Comparison of ENCODE assay signal across 22 mouse cellular contexts in genomic region chr17:84941291-84941868, GRCm38 (mm10). TPM values are rescaled to one million over a fixed set of nuclear protein-coding genes. Genes with fewer than 3 reads are reported as not detected.
A peak's percentile ranks its signal among the peaks of the same experiment; 100 is the strongest.
DNase-seq lines count a peak whose midpoint lies in the region; ATAC-seq and TF ChIP-seq lines count a peak whose summit lies in the region.
"Had no signal": no experiment of that assay in that cellular context is flagged by ENCODE, and none has a peak within 500 bp of the region (broad histone marks: within the 10 kb centered on the region; RNA-seq: fewer than 3 reads in every experiment).

No protein-coding gene starts in this region.

- H3K4me2 ChIP-seq in liver, embryonic 16.5 days (ENCODE audit: low read depth, low read length) = no peak overlapping the region
- H3K4me2 ChIP-seq: embryonic facial prominence, embryonic 15.5 days; limb, embryonic 15.5 days had no signal

- WGBS in liver, embryonic 16.5 days (ENCODE audit: insufficient replicate concordance) = 59% methylated on average over 13 of the region's 13 CpGs

- H3K27ac ChIP-seq in gastrocnemius, adult 2 months = peak overlapping the region; percentile 86; the same call in 1 of the 2 replicates
- H3K27ac ChIP-seq in ES-E14 (ENCODE audit: insufficient read depth, low read depth, low read length, poor library complexity, severe bottlenecking) = no peak overlapping the region
- peak overlapping the region; percentile 90 for H3K27ac ChIP-seq in liver, embryonic 16.5 days (ENCODE audit: low read length)
- H3K27ac ChIP-seq: embryonic facial prominence, embryonic 15.5 days; hindbrain, embryonic 10.5 days; hindbrain, postnatal 0 days; layer of hippocampus, adult 2 months; limb, embryonic 15.5 days; midbrain, embryonic 10.5 days had no signal

- no peaks in the 10 kb centered on the region for H3K27me3 ChIP-seq in liver, embryonic 16.5 days (ENCODE audit: control insufficient read depth, insufficient read depth, low read depth, low read length)
- H3K27me3 ChIP-seq: embryonic facial prominence, embryonic 15.5 days; limb, embryonic 15.5 days had no signal

- no peak overlapping the region for H3K4me3 ChIP-seq in gastrocnemius, adult 2 months
- no peak overlapping the region for H3K4me3 ChIP-seq in ES-E14 (ENCODE audit: insufficient read depth in 1 of 2, low read depth in 1 of 2, low read length in 2 of 2, poor library complexity in 1 of 2, severe bottlenecking in 1 of 2)
- no peak overlapping the region for H3K4me3 ChIP-seq in liver, embryonic 16.5 days (ENCODE audit: low read depth, low read length)
- H3K4me3 ChIP-seq: embryonic facial prominence, embryonic 15.5 days; hindbrain, embryonic 10.5 days; layer of hippocampus, adult 2 months; limb, embryonic 15.5 days; midbrain, embryonic 10.5 days had no signal

- no peaks in the 10 kb centered on the region for H3K4me1 ChIP-seq in ES-E14 (ENCODE audit: control insufficient read depth in 2 of 2, insufficient read depth in 2 of 2, low read length in 2 of 2, poor library complexity in 1 of 2)
- peaks cover 40% of the 10 kb centered on the region for H3K4me1 ChIP-seq in liver, embryonic 16.5 days (ENCODE audit: control insufficient read depth, low read depth, low read length)
- H3K4me1 ChIP-seq: hindbrain, embryonic 10.5 days; midbrain, embryonic 10.5 days had no signal

- H3K9me3 ChIP-seq in ES-E14 (ENCODE audit: control insufficient read depth, insufficient read depth, low read depth, low read length) = no peaks in the 10 kb centered on the region
- peaks cover 3% of the 10 kb centered on the region; the same call in 1 of the 2 replicates for H3K9me3 ChIP-seq in liver, embryonic 16.5 days (replicated peaks; ENCODE audit: control insufficient read depth, low read length)
- H3K9me3 ChIP-seq: embryonic facial prominence, embryonic 15.5 days; hindbrain, embryonic 10.5 days; limb, embryonic 15.5 days; midbrain, embryonic 10.5 days had no signal

- H3K9ac ChIP-seq in ES-E14 (ENCODE audit: insufficient read depth, low read depth, low read length, poor library complexity, severe bottlenecking) = no peak overlapping the region
- no peak overlapping the region for H3K9ac ChIP-seq in liver, embryonic 16.5 days (ENCODE audit: low read depth, low read length)
- H3K9ac ChIP-seq: embryonic facial prominence, embryonic 15.5 days; limb, embryonic 15.5 days had no signal

- in situ Hi-C loops in ES-E14 (cut with MboI; ENCODE audit: low sequenced_read_pairs in 2 of 2, unreplicated experiment in 2 of 2) = no loop called here

- intact Hi-C loops in gastrocnemius, adult 2 months (cut with DNase I) = no loop called here
- intact Hi-C loops in gastrocnemius, postnatal 14 days (cut with DNase I; ENCODE audit: low total_unique reads) = no loop called here

- H3K36me3 ChIP-seq in ES-E14 (ENCODE audit: control insufficient read depth, insufficient read depth, low read length, poor library complexity, severe bottlenecking) = no peaks in the 10 kb centered on the region
- H3K36me3 ChIP-seq in liver, embryonic 16.5 days (ENCODE audit: control insufficient read depth, insufficient read depth) = no peaks in the 10 kb centered on the region
- H3K36me3 ChIP-seq: embryonic facial prominence, embryonic 15.5 days; hindbrain, embryonic 10.5 days; limb, embryonic 15.5 days; midbrain, embryonic 10.5 days had no signal

- no peak for TF ChIP-seq CTCF in gastrocnemius, adult 2 months (IDR thresholded peaks at IDR 0.05)

- no peak for DNase-seq in gastrocnemius, adult 2 months
- no peak for DNase-seq in gastrocnemius, postnatal 14 days
- peak; percentile 54 for DNase-seq in ES-E14 (ENCODE audit: low read depth, low spot score)
- DNase-seq in kidney, adult 18-20 months = no peak
- DNase-seq in right cerebral cortex, postnatal 4 days = no peak
- no peak for DNase-seq in urinary bladder, postnatal 25 days (ENCODE audit: low spot score)
- DNase-seq: cerebellum, adult 9-11 months; gastrocnemius, postnatal 25 days; kidney, adult 8-10 months; kidney, postnatal 14 days; layer of hippocampus, postnatal 36 days; lung, postnatal 14 days; retina, postnatal 1 day; thymus, postnatal 4 days had no signal

- peak; percentile 62 for ATAC-seq in erythroid progenitor cell, adult 5-6 weeks (replicated peaks; ENCODE audit: low FRiP score, poor library complexity, severe bottlenecking)
- ATAC-seq in liver, embryonic 16.5 days (ENCODE audit: low read depth) = peak; percentile 54
- ATAC-seq: hindbrain, postnatal 0 days had no signal

TF ChIP-seq in ES-E14, 5 proteins besides CTCF, POLR2A, EP300 and RAD21:
- TF ChIP-seq CHD2 (IDR thresholded peaks at IDR 0.05; ENCODE audit: low read depth, low read length) = no peak
- TF ChIP-seq ZNF384 (IDR thresholded peaks at IDR 0.05; ENCODE audit: low read depth, low read length) = no peak
- no peak for TF ChIP-seq HCFC1 (IDR thresholded peaks at IDR 0.05; ENCODE audit: borderline replicate concordance, insufficient read depth, low read length)
- TF ChIP-seq MAFK (IDR thresholded peaks at IDR 0.05; ENCODE audit: insufficient read depth, low read depth, low read length) = no peak
- no peak for TF ChIP-seq ZC3H11A (IDR thresholded peaks at IDR 0.05; ENCODE audit: borderline replicate concordance, low read depth, low read length)

RNA-seq across cellular contexts. Expression of gene Ppm1b, which starts 15.2 kb away (rescaled TPM):
- total RNA-seq in gastrocnemius, adult 2 months (2021) = 100 to 1,000 TPM; 165 to 223 TPM
- total RNA-seq in gastrocnemius, postnatal 14 days (2021) = 100 to 1,000 TPM; 137 to 144 TPM
- 75.9 and 77.3 TPM in 2 replicates for total RNA-seq in ES-E14 (2012; rRNA removed)
- total RNA-seq in erythroid progenitor cell, adult 5-6 weeks (2015; ENCODE audit: low replicate concordance) = 102 and 124 TPM in 2 replicates
- total RNA-seq in erythroid progenitor cell, adult 5-6 weeks (2017; ENCODE audit: low replicate concordance) = 107 and 145 TPM in 2 replicates
- polyA plus RNA-seq in liver, embryonic 16.5 days (2015; fragmentation: Nextera tagmentation; extraction: Ambion mirVana) = 45.5 and 46.1 TPM in 2 replicates
